8 mouse cellular contexts compared by ENCODE assay signal in the genomic region with DNA sequence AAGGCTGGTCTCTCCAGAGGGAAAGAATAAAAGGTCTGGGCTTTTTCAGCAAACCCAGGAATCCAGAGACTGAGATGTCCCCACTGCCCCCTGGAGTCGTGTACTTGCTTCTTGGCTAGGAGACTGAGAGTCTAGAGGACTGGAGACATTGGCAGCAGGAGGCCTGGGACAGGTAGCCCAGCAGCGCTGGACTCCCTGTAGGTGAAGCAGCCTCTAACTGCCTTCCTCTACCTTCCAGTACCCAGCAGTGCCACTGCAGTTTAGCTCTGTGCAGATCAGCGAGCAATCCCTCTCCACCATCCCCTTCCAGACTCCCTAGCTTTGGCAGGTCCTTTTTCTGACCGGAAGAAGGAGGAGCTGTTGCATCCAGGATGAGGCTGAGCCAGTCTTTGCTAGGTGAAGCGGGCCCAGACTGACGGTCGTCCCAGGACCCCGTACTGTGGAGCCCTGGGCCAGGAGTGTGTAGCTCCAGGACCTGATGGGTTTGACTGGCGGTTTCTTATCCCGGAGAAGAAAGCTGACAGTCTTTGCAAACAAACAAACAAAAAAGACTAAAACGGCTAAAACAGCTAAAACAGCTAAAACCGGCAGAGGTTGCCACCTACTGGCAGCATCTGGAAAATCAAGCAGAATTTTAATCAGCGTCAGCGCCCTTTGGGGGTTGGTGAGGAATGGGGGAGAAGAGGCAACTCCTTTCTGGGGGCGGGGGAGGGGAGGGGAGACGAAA. TPM values are rescaled to one million over a fixed set of nuclear protein-coding genes. Genes with fewer than 3 reads are reported as not detected.
A peak's percentile ranks its signal among the peaks of the same experiment; 100 is the strongest.
DNase-seq lines count a peak whose midpoint lies in the region; ATAC-seq and TF ChIP-seq lines count a peak whose summit lies in the region.

No protein-coding gene starts in this region.

- peak overlapping the region; percentile 56 for H3K4me3 ChIP-seq in embryonic facial prominence, embryonic 13.5 days
- peak overlapping the region; percentile 51 for H3K4me3 ChIP-seq in limb, embryonic 14.5 days (replicated peaks; ENCODE audit: low read length)
- H3K4me3 ChIP-seq in midbrain, embryonic 16.5 days (ENCODE audit: low read depth, low read length): peak overlapping the region; percentile 61

- ATAC-seq in embryonic facial prominence, embryonic 13.5 days (ENCODE audit: insufficient number of reproducible peaks, insufficient read depth, low FRiP score, low TSS enrichment, low read depth): peak; percentile 67; the same call in 1 of the 2 replicates
- ATAC-seq in limb, embryonic 14.5 days (ENCODE audit: low FRiP score, low read depth): peak; percentile 88
- peak; percentile 96 for ATAC-seq in midbrain, embryonic 16.5 days

- no peak for TF ChIP-seq POLR2A in limb, embryonic 14.5 days (IDR thresholded peaks at IDR 0.05; ENCODE audit: borderline replicate concordance, extremely low read depth, insufficient read depth, insufficient read length)

- no peaks in the 10 kb centered on the region for H3K27me3 ChIP-seq in embryonic facial prominence, embryonic 13.5 days
- H3K27me3 ChIP-seq in limb, embryonic 14.5 days (ENCODE audit: control insufficient read depth, insufficient read depth, low read length): no peaks in the 10 kb centered on the region
- H3K27me3 ChIP-seq in midbrain, embryonic 16.5 days (ENCODE audit: control insufficient read depth, insufficient read depth, low read depth, low read length): no peaks in the 10 kb centered on the region

- H3K27ac ChIP-seq in embryonic facial prominence, embryonic 13.5 days: peak overlapping the region; percentile 39; the same call in 1 of the 2 replicates
- 0 out of 2 replicates have a peak overlapping the region, but pooled peaks have one; percentile 6 for H3K27ac ChIP-seq in limb, embryonic 14.5 days (replicated peaks; ENCODE audit: low read depth, low read length)
- peak overlapping the region; percentile 86 for H3K27ac ChIP-seq in midbrain, embryonic 16.5 days (ENCODE audit: low read length)

- peaks cover 4% of the 10 kb centered on the region; the same call in 1 of the 2 replicates for H3K4me1 ChIP-seq in embryonic facial prominence, embryonic 13.5 days
- H3K4me1 ChIP-seq in limb, embryonic 14.5 days (ENCODE audit: control insufficient read depth, insufficient read depth, low read length): no peaks in the 10 kb centered on the region
- H3K4me1 ChIP-seq in midbrain, embryonic 16.5 days (ENCODE audit: control insufficient read depth, insufficient read depth, low read length): 0 out of 2 replicates have a peak, but pooled peaks cover 4% of the 10 kb centered on the region

- WGBS in embryonic facial prominence, embryonic 13.5 days: 2% methylated on average over 16 of the region's 16 CpGs
- 1% methylated on average over 16 of the region's 16 CpGs for WGBS in limb, embryonic 14.5 days
- under 1% methylated on average over 15 of the region's 16 CpGs for WGBS in midbrain, embryonic 16.5 days

- peak overlapping the region; percentile 68 for H3K4me2 ChIP-seq in embryonic facial prominence, embryonic 13.5 days
- peak overlapping the region; percentile 59 for H3K4me2 ChIP-seq in limb, embryonic 14.5 days (replicated peaks; ENCODE audit: low read depth, low read length, severe bottlenecking)
- peak overlapping the region; percentile 73 for H3K4me2 ChIP-seq in midbrain, embryonic 16.5 days (ENCODE audit: low read length)

- H3K9ac ChIP-seq in embryonic facial prominence, embryonic 13.5 days: peak overlapping the region; percentile 79
- peak overlapping the region; percentile 66 for H3K9ac ChIP-seq in limb, embryonic 14.5 days (ENCODE audit: low read depth, low read length, severe bottlenecking)
- H3K9ac ChIP-seq in midbrain, embryonic 16.5 days (ENCODE audit: low read depth, low read length): peak overlapping the region; percentile 80

- H3K36me3 ChIP-seq in embryonic facial prominence, embryonic 13.5 days: no peaks in the 10 kb centered on the region
- H3K36me3 ChIP-seq in limb, embryonic 14.5 days (ENCODE audit: control insufficient read depth, insufficient read depth, low read length): no peaks in the 10 kb centered on the region
- no peaks in the 10 kb centered on the region for H3K36me3 ChIP-seq in midbrain, embryonic 16.5 days (ENCODE audit: control insufficient read depth, insufficient read depth, low read length)

- DNase-seq in A20 (ENCODE audit: low read depth, low spot score): peak; percentile 47
- DNase-seq in adrenal gland, postnatal 4 days (ENCODE audit: low spot score in 2 of 2): peak; percentile 7 to 21
- peak; percentile 34 to 47 for DNase-seq in heart, adult 9 months (ENCODE audit: low spot score in 2 of 2)
- peak; percentile 67 for DNase-seq in kidney, adult 9 months
- peak; percentile 64 for DNase-seq in limb, embryonic 14.5 days (ENCODE audit: low spot score)
- peak; percentile 25 to 65 for DNase-seq in spleen, postnatal 4 days (ENCODE audit: low spot score in 2 of 2)

- no peaks in the 10 kb centered on the region for H3K9me3 ChIP-seq in embryonic facial prominence, embryonic 13.5 days
- no peaks in the 10 kb centered on the region for H3K9me3 ChIP-seq in limb, embryonic 14.5 days (ENCODE audit: control insufficient read depth, low read length)
- H3K9me3 ChIP-seq in midbrain, embryonic 16.5 days (replicated peaks; ENCODE audit: control insufficient read depth, low read length, poor library complexity, severe bottlenecking): no peaks in the 10 kb centered on the region

RNA-seq across cellular contexts. Expression of a gene that starts 32.7 kb away (rescaled TPM):
- total RNA-seq in adrenal gland, postnatal 4 days (2021): 10 to 100 TPM; 17.5 to 24.2 TPM
- 6.8 and 8.8 TPM in 2 replicates for polyA plus RNA-seq in embryonic facial prominence, embryonic 13.5 days (2015; fragmentation: Nextera tagmentation; extraction: Ambion mirVana)
- polyA plus RNA-seq in limb, embryonic 14.5 days (2012; rRNA removed): 17.7 and 18.0 TPM in 2 replicates
- polyA plus RNA-seq in limb, embryonic 14.5 days (2014; fragmentation: Nextera tagmentation; extraction: Ambion mirVana): 9.5 and 10.0 TPM in 2 replicates
- 16.2 and 18.5 TPM in 2 replicates for polyA plus RNA-seq in midbrain, embryonic 16.5 days (2015; fragmentation: Nextera tagmentation; extraction: Ambion mirVana)

Comparison
In these comparisons a context has a peak if more than half of its experiments do, and no peak if none do; other contexts are left out.
1. Peak in every context shown above with its lines: DNase-seq, ATAC-seq, H3K4me3 ChIP-seq and H3K27ac ChIP-seq.
2. DNase-seq: peak in every context shown above with its lines; median percentile 67 in kidney, adult 9 months; 64 in limb, embryonic 14.5 days; 47 in A20; 45 in spleen, postnatal 4 days; 40 in heart, adult 9 months; 14 in adrenal gland, postnatal 4 days.
3. H3K27ac ChIP-seq: peak in every context shown above with its lines; median percentile 86 in midbrain, embryonic 16.5 days; 39 in embryonic facial prominence, embryonic 13.5 days; 6 in limb, embryonic 14.5 days.